Mouse (Mus musculus) CH12.LX (cell line): ENCODE measurements around the gene Terb2. TPM values are rescaled to one million over a fixed set of nuclear protein-coding genes. Genes with fewer than 3 reads are reported as not detected.
A peak's percentile ranks its signal among the peaks of the same experiment; 100 is the strongest.

Source experiments
- DNase-seq: peaks from one replicate; pipeline ENCODE4 v3.0.0-alpha.2; 2013; ENCODE audit errors: extremely low read depth
- H3K27ac ChIP-seq: 2 replicates; pipeline ENCODE4 v1.5.1; 2012; ENCODE audit warnings: low read depth, mild to moderate bottlenecking, control low read depth, moderate library complexity; ENCODE audit not compliant: insufficient read depth
- H3K27me3 ChIP-seq: replicated peaks from 2 replicates; pipeline ENCODE3; 2012; ENCODE audit warnings: inconsistent platforms
- H3K36me3 ChIP-seq, 2 experiments: replicated peaks in 1 of 2; 2 replicates each; pipeline versions ENCODE3 to v1.6.1; 2012; ENCODE audit warnings: inconsistent platforms in 1 of 2, low read length in 1 of 2, mild to moderate bottlenecking in 1 of 2, mixed read lengths in 1 of 2, moderate library complexity in 1 of 2; ENCODE audit not compliant: control insufficient read depth in 1 of 2, insufficient read depth in 1 of 2
- H3K4me1 ChIP-seq, 2 experiments: 2 replicates each; pipeline ENCODE4 v1.6.1; 2012; ENCODE audit warnings: inconsistent platforms in 1 of 2, moderate library complexity in 1 of 2; ENCODE audit not compliant: insufficient read depth in 2 of 2, control insufficient read depth in 1 of 2
- H3K4me2 ChIP-seq: 2 replicates; pipeline ENCODE4 v1.6.1; 2012; ENCODE audit warnings: low read depth, mild to moderate bottlenecking, control low read depth; ENCODE audit not compliant: poor library complexity, insufficient read depth, severe bottlenecking
- H3K4me3 ChIP-seq, 3 experiments: fragments of 150-350 bp in 1 of 3; sonication (generic) in 1 of 3; replicated peaks in 1 of 3; 2 replicates each; pipeline versions ENCODE3 to v1.5.1; 2011 to 2012; ENCODE audit warnings: low read depth in 2 of 3, low read length in 2 of 3, mild to moderate bottlenecking in 2 of 3, moderate library complexity in 2 of 3, control low read depth in 1 of 3, improper control_type of control experiment in 1 of 3, inconsistent platforms in 1 of 3, mixed read lengths in 1 of 3; ENCODE audit not compliant: poor library complexity in 1 of 3
- H3K79me2 ChIP-seq: replicated peaks from 2 replicates; pipeline ENCODE4 v1.6.1; 2012; ENCODE audit warnings: mild to moderate bottlenecking, moderate library complexity; ENCODE audit not compliant: control insufficient read depth, poor library complexity, insufficient read depth, severe bottlenecking; ENCODE audit errors: extremely low read depth
- H3K9ac ChIP-seq: 2 replicates; pipeline ENCODE4 v1.6.1; 2012; ENCODE audit warnings: low read depth, mild to moderate bottlenecking, control low read depth, moderate library complexity; ENCODE audit not compliant: insufficient read depth
- H3K9me3 ChIP-seq: replicated peaks from 2 replicates; pipeline ENCODE3; 2012; ENCODE audit warnings: low read length, inconsistent platforms, mixed read lengths
- CHD1 ChIP-seq: IDR thresholded peaks from 2 replicates; pipeline ENCODE4 v1.6.1; 2012; ENCODE audit warnings: low read depth, low read length, improper control_type of control experiment, inconsistent platforms
- CHD2 ChIP-seq: IDR thresholded peaks from 2 replicates; pipeline ENCODE4 v1.6.1; 2011; ENCODE audit warnings: low read length, improper control_type of control experiment
- E2F4 ChIP-seq: IDR thresholded peaks from 2 replicates; pipeline ENCODE4 v1.6.1; 2011; ENCODE audit warnings: low read depth, low read length, improper control_type of control experiment; ENCODE audit not compliant: insufficient replicate concordance
- ELF1 ChIP-seq: IDR thresholded peaks from 2 replicates; pipeline ENCODE4 v1.6.1; 2014; ENCODE audit warnings: low read depth, mild to moderate bottlenecking, inconsistent platforms, low read length, improper control_type of control experiment
- HCFC1 ChIP-seq: IDR thresholded peaks from 2 replicates; pipeline ENCODE4 v1.6.1; 2012; ENCODE audit warnings: low read depth, mild to moderate bottlenecking, inconsistent platforms, low read length, improper control_type of control experiment
- IRF4 ChIP-seq: IDR thresholded peaks from 2 replicates; pipeline ENCODE4 v1.6.1; 2014; ENCODE audit warnings: low read depth, mild to moderate bottlenecking, inconsistent platforms, low read length, improper control_type of control experiment
- JUN ChIP-seq: IDR thresholded peaks from 2 replicates; pipeline ENCODE4 v1.6.1; 2011; ENCODE audit warnings: low read depth, mild to moderate bottlenecking, low read length, improper control_type of control experiment, moderate library complexity; ENCODE audit not compliant: insufficient read depth
- NELFE ChIP-seq: IDR thresholded peaks from 2 replicates; pipeline ENCODE4 v1.6.1; 2011; ENCODE audit warnings: low read depth, low read length, improper control_type of control experiment
- TCF12 ChIP-seq: IDR thresholded peaks from 2 replicates; pipeline ENCODE4 v1.6.1; 2014; ENCODE audit warnings: low read depth, mild to moderate bottlenecking, inconsistent platforms, low read length, improper control_type of control experiment
- USF1 ChIP-seq: IDR thresholded peaks from 2 replicates; pipeline ENCODE4 v1.6.1; 2014; ENCODE audit warnings: low read depth, mild to moderate bottlenecking, inconsistent platforms, low read length, improper control_type of control experiment
- ZC3H11A ChIP-seq: IDR thresholded peaks from 2 replicates; pipeline ENCODE4 v1.6.1; 2012; ENCODE audit warnings: low read depth, mild to moderate bottlenecking, inconsistent platforms, low read length, improper control_type of control experiment
- ZKSCAN1 ChIP-seq: IDR thresholded peaks from 2 replicates; pipeline ENCODE4 v1.6.1; 2012; ENCODE audit warnings: low read depth, inconsistent platforms, low read length, improper control_type of control experiment, borderline replicate concordance
- ZNF384 ChIP-seq: IDR thresholded peaks from 2 replicates; pipeline ENCODE4 v1.6.1; 2012; ENCODE audit warnings: low read depth, low read length, improper control_type of control experiment, inconsistent platforms
- dilution Hi-C: fragments of 300-500 bp; cut with MboI; formaldehyde crosslinking; loops from 2 replicates; pipeline ENCODE4 v1.14.3; 2020; ENCODE audit warnings: low sequenced_read_pairs; ENCODE audit not compliant: extremely low pct_unique_long_range_greater_than_20kb, extremely low pct_ligation_motif_present
- in situ Hi-C: fragments of 300-500 bp; cut with MboI; formaldehyde crosslinking; loops from 3 replicates; pipeline ENCODE4 v1.14.3; 2019; ENCODE audit warnings: low sequenced_read_pairs, low pct_ligation_motif_present, low pct_unique_long_range_greater_than_20kb, mixed read lengths
- polyA plus RNA-seq: library from polyadenylated mRNA; unstranded; fragments of >175 nt; gene quantifications from 2 replicates; pipeline ENCODE4 v1.2.1, GENCODE M21; 2012; ENCODE audit warnings: low read depth; ENCODE audit not compliant: insufficient read length
- total RNA-seq, 2 experiments: library from RNA; depleted of rRNA; stranded (reverse); fragments of 300-350 nt in 1 of 2; fragments of >200 nt in 1 of 2; gene quantifications; 2 replicates each; pipeline ENCODE4 v1.2.3; 2012 to 2014

Gene Terb2
- total and polyA plus RNA-seq, 3 experiments = not detected

DNA sequence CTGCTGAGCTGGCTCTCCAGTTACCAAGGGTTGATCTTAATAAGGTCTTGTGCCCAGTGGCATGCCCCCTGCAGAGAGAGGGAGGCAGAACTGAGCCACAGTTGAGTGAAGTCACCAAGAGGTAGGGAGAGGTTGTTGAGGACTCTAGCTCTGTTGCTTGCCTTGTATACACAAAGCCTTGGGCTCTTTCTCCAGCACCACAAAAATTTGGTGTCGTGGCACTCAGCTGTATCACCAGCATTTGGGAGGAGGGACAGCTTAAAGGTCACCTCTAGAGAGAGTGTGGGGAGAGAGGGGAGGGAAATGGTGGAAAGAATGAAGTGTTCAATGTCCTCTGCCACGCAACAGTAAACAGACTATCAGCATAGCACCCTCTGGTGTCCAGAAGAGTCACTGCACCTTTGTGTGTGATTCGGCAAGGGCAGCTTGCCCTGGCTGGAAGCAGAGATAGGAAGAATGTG is 57.6 kb downstream of the Terb2 start (continued):
- no peak for TF ChIP-seq HCFC1
- TF ChIP-seq JUN = peak; percentile 50; the same call in 1 of the 2 replicates
- peak; percentile 47; the same call in 1 of the 2 replicates for TF ChIP-seq ZC3H11A
- TF ChIP-seq ZNF384 = no peak
- no peak for TF ChIP-seq CHD1
- TF ChIP-seq E2F4 = no peak

DNA sequence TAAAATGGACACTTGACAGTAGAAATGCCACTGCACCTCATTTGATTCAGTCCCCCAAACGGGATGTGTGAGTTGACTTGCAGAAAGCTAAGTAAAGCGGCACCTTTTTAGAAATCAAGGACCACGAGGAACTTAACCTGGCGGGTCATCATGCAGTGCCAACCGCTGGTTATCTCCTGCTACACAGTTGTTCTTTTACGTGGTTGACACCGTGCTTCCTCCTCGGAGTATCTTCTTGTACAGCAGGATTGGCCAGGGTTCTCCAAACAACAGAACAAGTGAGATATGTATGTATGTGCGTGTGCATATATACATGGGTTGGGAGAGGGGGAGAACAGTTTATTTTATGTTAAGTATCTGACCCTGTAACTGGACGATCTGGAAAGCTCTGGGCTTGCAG is 61.7 kb downstream of the Terb2 start:
- H3K27me3 ChIP-seq = no peaks in the 10 kb centered on the region
- H3K79me2 ChIP-seq = no peaks in the 10 kb centered on the region
- in situ Hi-C loops (no loop called here), dilution Hi-C loops (no loop called here)
- no peak overlapping the region for H3K4me2 ChIP-seq
- no peak overlapping the region for H3K9ac ChIP-seq
- peaks cover 0 to 55% of the 10 kb centered on the region in 2 experiments for H3K36me3 ChIP-seq
- no peak overlapping the region for H3K27ac ChIP-seq
- TF ChIP-seq CHD2 (no peak), ZKSCAN1 (no peak)
- H3K9me3 ChIP-seq = no peaks in the 10 kb centered on the region
- H3K4me1 ChIP-seq = peaks cover 5 to 19% of the 10 kb centered on the region in 2 experiments; a peak in 2 of 4 replicates
- H3K4me3 ChIP-seq = no peak overlapping the region
- no peak for DNase-seq

GRCm38 (mm10) chr2:122255997-122256396 is 69.9 kb downstream of the Terb2 start:
- no peak overlapping the region for H3K9ac ChIP-seq
- no peak for TF ChIP-seq ZKSCAN1
- no peak for TF ChIP-seq IRF4
- no peak for TF ChIP-seq USF1
- no peak for TF ChIP-seq NELFE
- no peak for TF ChIP-seq ELF1
- TF ChIP-seq TCF12 = no peak
- TF ChIP-seq, all 38 proteins: peak for 0
- no peak overlapping the region for H3K4me3 ChIP-seq
- no peak for DNase-seq
- in situ Hi-C loops = no loop called here
- H3K4me1 ChIP-seq = no peaks in the 10 kb centered on the region
- H3K79me2 ChIP-seq = no peaks in the 10 kb centered on the region
- no peaks in the 10 kb centered on the region for H3K9me3 ChIP-seq
- H3K4me2 ChIP-seq = no peak overlapping the region
- no peaks in the 10 kb centered on the region for H3K27me3 ChIP-seq
- dilution Hi-C loops = no loop called here
- no peak overlapping the region for H3K27ac ChIP-seq
- H3K36me3 ChIP-seq = peaks cover 0 to 68% of the 10 kb centered on the region in 2 experiments

Other genes with a start within 250 kb of the Terb2 start
- 28.5 and 30.8 TPM in 2 replicates for gene Ctdspl2, start 230.3 kb upstream of the Terb2 start, total RNA-seq (2012; rRNA removed)
- gene Ctdspl2, start 230.3 kb upstream of the Terb2 start, total RNA-seq (2014; rRNA removed) = 55.8 and 57.1 TPM in 2 replicates
- gene Ctdspl2, start 230.3 kb upstream of the Terb2 start, polyA plus RNA-seq = 23.2 and 24.0 TPM in 2 replicates
- gene Mageb3, start 230.2 kb upstream of the Terb2 start, total RNA-seq (2012; rRNA removed) = 0.04 TPM in 1 of 2 replicates, not detected in the other
- not detected in 2 replicates for gene Mageb3, start 230.2 kb upstream of the Terb2 start, total RNA-seq (2014; rRNA removed)
- gene Mageb3, start 230.2 kb upstream of the Terb2 start, polyA plus RNA-seq = not detected in 2 replicates
- 20.1 and 27.9 TPM in 2 replicates for gene Eif3j1, start 157.7 kb upstream of the Terb2 start, total RNA-seq (2012; rRNA removed)
- gene Eif3j1, start 157.7 kb upstream of the Terb2 start, total RNA-seq (2014; rRNA removed) = 40.1 and 40.5 TPM in 2 replicates
- gene Eif3j1, start 157.7 kb upstream of the Terb2 start, polyA plus RNA-seq = 26.3 and 27.9 TPM in 2 replicates
- gene Spg11, start 67.9 kb upstream of the Terb2 start, total RNA-seq (2012; rRNA removed) = 9.7 and 11.4 TPM in 2 replicates
- gene Spg11, start 67.9 kb upstream of the Terb2 start, total RNA-seq (2014; rRNA removed) = 6.0 and 7.5 TPM in 2 replicates
- 9.6 and 10.7 TPM in 2 replicates for gene Spg11, start 67.9 kb upstream of the Terb2 start, polyA plus RNA-seq
- gene B2m, start 38.6 kb upstream of the Terb2 start, total RNA-seq (2012; rRNA removed) = 1,479 and 1,509 TPM in 2 replicates
- gene B2m, start 38.6 kb upstream of the Terb2 start, total RNA-seq (2014; rRNA removed) = 1,782 and 1,954 TPM in 2 replicates
- gene B2m, start 38.6 kb upstream of the Terb2 start, polyA plus RNA-seq = 1,919 and 2,234 TPM in 2 replicates
- gene Trim69, start 25.6 kb upstream of the Terb2 start, total RNA-seq (2012; rRNA removed) = 0.08 and 0.13 TPM in 2 replicates
- 0.24 and 0.26 TPM in 2 replicates for gene Trim69, start 25.6 kb upstream of the Terb2 start, total RNA-seq (2014; rRNA removed)
- 0.13 and 0.41 TPM in 2 replicates for gene Trim69, start 25.6 kb upstream of the Terb2 start, polyA plus RNA-seq
- not detected in 2 replicates for gene Patl2, start 83 bp upstream of the Terb2 start, total RNA-seq (2012; rRNA removed)
- not detected in 2 replicates for gene Patl2, start 83 bp upstream of the Terb2 start, total RNA-seq (2014; rRNA removed)
- gene Patl2, start 83 bp upstream of the Terb2 start, polyA plus RNA-seq = not detected in 2 replicates
- 14.9 and 20.3 TPM in 2 replicates for gene Sord, start 48.5 kb downstream of the Terb2 start, total RNA-seq (2012; rRNA removed)
- 18.2 and 19.2 TPM in 2 replicates for gene Sord, start 48.5 kb downstream of the Terb2 start, total RNA-seq (2014; rRNA removed)
- 29.2 and 29.9 TPM in 2 replicates for gene Sord, start 48.5 kb downstream of the Terb2 start, polyA plus RNA-seq
- gene Duox2, start 112.2 kb downstream of the Terb2 start, total RNA-seq (2012; rRNA removed) = not detected in 2 replicates
- not detected in 2 replicates for gene Duox2, start 112.2 kb downstream of the Terb2 start, total RNA-seq (2014; rRNA removed)
- not detected in 2 replicates for gene Duox2, start 112.2 kb downstream of the Terb2 start, polyA plus RNA-seq
- gene Duoxa2, start 112.6 kb downstream of the Terb2 start, total RNA-seq (2012; rRNA removed) = not detected in 2 replicates
- not detected in 2 replicates for gene Duoxa2, start 112.6 kb downstream of the Terb2 start, total RNA-seq (2014; rRNA removed)
- not detected in 2 replicates for gene Duoxa2, start 112.6 kb downstream of the Terb2 start, polyA plus RNA-seq
- gene Duoxa1, start 127.5 kb downstream of the Terb2 start, total RNA-seq (2012; rRNA removed) = not detected in 2 replicates
- gene Duoxa1, start 127.5 kb downstream of the Terb2 start, total RNA-seq (2014; rRNA removed) = not detected in 2 replicates
- gene Duoxa1, start 127.5 kb downstream of the Terb2 start, polyA plus RNA-seq = not detected in 2 replicates
- gene Duox1, start 129.4 kb downstream of the Terb2 start, total RNA-seq (2012; rRNA removed) = not detected in 2 replicates
- gene Duox1, start 129.4 kb downstream of the Terb2 start, total RNA-seq (2014; rRNA removed) = not detected in 2 replicates
- gene Duox1, start 129.4 kb downstream of the Terb2 start, polyA plus RNA-seq = not detected in 2 replicates
- gene Shf, start 182.9 kb downstream of the Terb2 start, total RNA-seq (2012; rRNA removed) = 2.1 and 2.7 TPM in 2 replicates
- 0.49 and 1.2 TPM in 2 replicates for gene Shf, start 182.9 kb downstream of the Terb2 start, total RNA-seq (2014; rRNA removed)
- 2.0 and 2.1 TPM in 2 replicates for gene Shf, start 182.9 kb downstream of the Terb2 start, polyA plus RNA-seq
- 15.9 and 16.3 TPM in 2 replicates for gene Slc28a2, start 240.2 kb downstream of the Terb2 start, total RNA-seq (2012; rRNA removed)
- gene Slc28a2, start 240.2 kb downstream of the Terb2 start, total RNA-seq (2014; rRNA removed) = 30.3 and 32.0 TPM in 2 replicates
- gene Slc28a2, start 240.2 kb downstream of the Terb2 start, polyA plus RNA-seq = 28.3 and 31.4 TPM in 2 replicates